In genomic region chr11:100376746-100377389, GRCm38 (mm10) we compare ENCODE assay signal across 38 mouse cellular contexts. TPM values are rescaled to one million over a fixed set of nuclear protein-coding genes. Genes with fewer than 3 reads are reported as not detected.
DNase-seq lines count a peak whose midpoint lies in the region; ATAC-seq and TF ChIP-seq lines count a peak whose summit lies in the region.
"Had no signal": no experiment of that assay in that cellular context is flagged by ENCODE, and none has a peak within 500 bp of the region (broad histone marks: within the 10 kb centered on the region; RNA-seq: fewer than 3 reads in every experiment).

No protein-coding gene starts in this region.

- ATAC-seq in hindbrain, embryonic 12.5 days (ENCODE audit: low FRiP score) = no peak
- no peak for ATAC-seq in CD4-positive, CD25-positive, alpha-beta regulatory T cell, adult 4 months
- ATAC-seq: forebrain, embryonic 15.5 days; inflammation-experienced regulatory T-cells, adult 6 months; midbrain, embryonic 15.5 days had no signal

- no peaks in the 10 kb centered on the region for H3K9me3 ChIP-seq in hindbrain, embryonic 12.5 days (replicated peaks)
- H3K9me3 ChIP-seq: forebrain, embryonic 15.5 days; heart, embryonic 10.5 days; heart, embryonic 15.5 days; hindbrain, embryonic 15.5 days; midbrain, embryonic 10.5 days; midbrain, embryonic 15.5 days had no signal

- no peak for TF ChIP-seq POLR2A in kidney, adult 2 months (IDR thresholded peaks at IDR 0.05; ENCODE audit: low read depth, low read length)

- peak; percentile 20 for DNase-seq in adrenal gland, postnatal 14 days
- DNase-seq in adrenal gland, postnatal 4 days (ENCODE audit: low spot score in 2 of 2) = no peak
- no peak for DNase-seq in kidney, adult 2 months
- DNase-seq in kidney, adult 18-20 months = no peak
- DNase-seq in R1 (ENCODE audit: low read depth, low spot score) = peak; percentile 93
- DNase-seq: adrenal gland, postnatal 10 days; cerebellum, adult 2 months; cerebellum, postnatal 14 days; kidney, adult 11 months; layer of hippocampus, postnatal 36 days; liver; lung, adult 2 months; lung, postnatal 14 days; spleen, adult 18-20 months; thymus, postnatal 14 days had no signal

- peaks cover 22% of the 10 kb centered on the region for H3K36me3 ChIP-seq in kidney, adult 2 months (ENCODE audit: control insufficient read depth, insufficient read depth, low read length)
- H3K36me3 ChIP-seq in hindbrain, embryonic 12.5 days = peaks cover 80% of the 10 kb centered on the region

- H3K27me3 ChIP-seq in kidney, adult 2 months (replicated peaks; ENCODE audit: control insufficient read depth, insufficient read depth, low read length) = no peaks in the 10 kb centered on the region
- H3K27me3 ChIP-seq in hindbrain, embryonic 12.5 days = no peaks in the 10 kb centered on the region
- H3K27me3 ChIP-seq: forebrain, embryonic 15.5 days; heart, embryonic 15.5 days; hindbrain, embryonic 15.5 days; midbrain, embryonic 15.5 days had no signal

- H3K27ac ChIP-seq in kidney, adult 2 months (ENCODE audit: insufficient read depth, low read depth, low read length) = peak overlapping the region; percentile 39; the same call in 1 of the 2 replicates
- no peak overlapping the region for H3K27ac ChIP-seq in hindbrain, embryonic 12.5 days
- H3K27ac ChIP-seq: forebrain, embryonic 15.5 days; heart, embryonic 10.5 days; heart, embryonic 15.5 days; hindbrain, embryonic 15.5 days; liver, embryonic 14.5 days; midbrain, embryonic 10.5 days; midbrain, embryonic 15.5 days had no signal

- H3K9ac ChIP-seq in hindbrain, embryonic 12.5 days = no peak overlapping the region
- H3K9ac ChIP-seq: forebrain, embryonic 15.5 days; heart, embryonic 15.5 days; hindbrain, embryonic 15.5 days; liver, embryonic 14.5 days; midbrain, embryonic 15.5 days had no signal

- no peaks in the 10 kb centered on the region; the same call in 1 of the 2 replicates for H3K4me1 ChIP-seq in kidney, adult 2 months (ENCODE audit: control insufficient read depth, insufficient read depth, low read length)
- 0 out of 2 replicates have a peak, but pooled peaks cover 3% of the 10 kb centered on the region for H3K4me1 ChIP-seq in hindbrain, embryonic 12.5 days
- H3K4me1 ChIP-seq: forebrain, embryonic 15.5 days; heart, embryonic 15.5 days; hindbrain, embryonic 15.5 days; midbrain, embryonic 15.5 days had no signal

- 74% methylated on average over 21 of the region's 21 CpGs for WGBS in kidney, adult 2 months
- 87% methylated on average over 21 of the region's 21 CpGs for WGBS in hindbrain, embryonic 12.5 days

- TF ChIP-seq CTCF in kidney, adult 2 months (conservative IDR thresholded peaks at IDR 0.05; ENCODE audit: insufficient read depth, insufficient read length, low read depth, low read length) = no peak

- no peak overlapping the region for H3K4me2 ChIP-seq in hindbrain, embryonic 12.5 days (replicated peaks)
- H3K4me2 ChIP-seq: forebrain, embryonic 15.5 days; heart, embryonic 15.5 days; hindbrain, embryonic 15.5 days; midbrain, embryonic 15.5 days had no signal

- H3K4me3 ChIP-seq in kidney, adult 2 months (ENCODE audit: insufficient read depth, low read depth, low read length) = no peak overlapping the region
- H3K4me3 ChIP-seq in hindbrain, embryonic 12.5 days = no peak overlapping the region
- H3K4me3 ChIP-seq: forebrain, embryonic 15.5 days; heart, embryonic 10.5 days; heart, embryonic 15.5 days; hindbrain, embryonic 15.5 days; midbrain, embryonic 10.5 days; midbrain, embryonic 15.5 days had no signal

RNA-seq across cellular contexts. Expression of gene Jup, which starts 20.7 kb away (rescaled TPM):
- total RNA-seq in adrenal gland, postnatal 14 days (2021) = 101 and 102 TPM in 2 replicates
- 100 to 1,000 TPM in 1 of 2 experiments, 10 to 100 TPM in 1; 99.0 to 109 TPM for total RNA-seq in adrenal gland, postnatal 4 days (2021)
- polyA plus RNA-seq in kidney, adult 2 months (2012; rRNA removed) = 220 and 229 TPM in 2 replicates
- polyA plus RNA-seq in hindbrain, embryonic 12.5 days (2016; fragmentation: Nextera tagmentation; extraction: Ambion mirVana) = 64.0 and 64.6 TPM in 2 replicates
- 1 to 10 TPM in 1 of 2 experiments, under 1 TPM in 1; 0.32 to 1.9 TPM for polyA plus RNA-seq in CD4-positive, CD25-positive, alpha-beta regulatory T cell, adult 4 months (2017; shearing (Covaris generic))

RNA-seq across cellular contexts. Expression of gene Hap1, which starts 20.9 kb away (rescaled TPM):
- total RNA-seq in adrenal gland, postnatal 14 days (2021) = 50.1 and 54.0 TPM in 2 replicates
- total RNA-seq in adrenal gland, postnatal 4 days (2021) = 100 to 1,000 TPM; 106 to 110 TPM
- polyA plus RNA-seq in kidney, adult 2 months (2012; rRNA removed) = 3.0 and 3.6 TPM in 2 replicates
- polyA plus RNA-seq in hindbrain, embryonic 12.5 days (2016; fragmentation: Nextera tagmentation; extraction: Ambion mirVana) = 53.7 and 58.0 TPM in 2 replicates
- polyA plus RNA-seq in CD4-positive, CD25-positive, alpha-beta regulatory T cell, adult 4 months (2017; shearing (Covaris generic)) = under 1 TPM in 1 of 2 experiments, not detected in 1; 0.50 TPM
- total RNA-seq: hematopoietic stem cell, adult 5-6 weeks; megakaryocyte progenitor cell, adult 5-6 weeks had no signal

RNA-seq across cellular contexts. Expression of gene P3h4, which starts 37.8 kb away (rescaled TPM):
- total RNA-seq in adrenal gland, postnatal 14 days (2021) = 25.8 and 26.7 TPM in 2 replicates
- 10 to 100 TPM; 40.1 to 43.5 TPM for total RNA-seq in adrenal gland, postnatal 4 days (2021)
- polyA plus RNA-seq in kidney, adult 2 months (2012; rRNA removed) = 11.9 and 13.9 TPM in 2 replicates
- 34.3 and 35.9 TPM in 2 replicates for polyA plus RNA-seq in hindbrain, embryonic 12.5 days (2016; fragmentation: Nextera tagmentation; extraction: Ambion mirVana)
- polyA plus RNA-seq in CD4-positive, CD25-positive, alpha-beta regulatory T cell, adult 4 months (2017; shearing (Covaris generic)) = not detected
- total RNA-seq: neutrophil, adult 5-6 weeks had no signal

RNA-seq across cellular contexts. Expression of gene Fkbp10, which starts 38.6 kb away (rescaled TPM):
- 33.8 and 38.9 TPM in 2 replicates for total RNA-seq in adrenal gland, postnatal 14 days (2021)
- total RNA-seq in adrenal gland, postnatal 4 days (2021) = 10 to 100 TPM; 65.3 to 68.6 TPM
- 12.5 and 15.9 TPM in 2 replicates for polyA plus RNA-seq in kidney, adult 2 months (2012; rRNA removed)
- 72.5 and 75.6 TPM in 2 replicates for polyA plus RNA-seq in hindbrain, embryonic 12.5 days (2016; fragmentation: Nextera tagmentation; extraction: Ambion mirVana)
- polyA plus RNA-seq in CD4-positive, CD25-positive, alpha-beta regulatory T cell, adult 4 months (2017; shearing (Covaris generic)) = not detected
- total RNA-seq: megakaryocyte progenitor cell, adult 5-6 weeks; neutrophil, adult 5-6 weeks had no signal

RNA-seq across cellular contexts. Expression of gene Gast, which starts 42.7 kb away (rescaled TPM):
- total RNA-seq in adrenal gland, postnatal 14 days (2021) = not detected in 2 replicates
- total RNA-seq in adrenal gland, postnatal 4 days (2021) = not detected
- not detected in 2 replicates for polyA plus RNA-seq in kidney, adult 2 months (2012; rRNA removed)
- 0.89 TPM in 1 of 2 replicates, not detected in the other for polyA plus RNA-seq in hindbrain, embryonic 12.5 days (2016; fragmentation: Nextera tagmentation; extraction: Ambion mirVana)
- not detected for polyA plus RNA-seq in CD4-positive, CD25-positive, alpha-beta regulatory T cell, adult 4 months (2017; shearing (Covaris generic))
- total RNA-seq: adrenal gland, postnatal 10 days; gastrocnemius, adult 18-20 months; gastrocnemius, postnatal 4 days; hematopoietic stem cell, adult 5-6 weeks; layer of hippocampus, postnatal 36 days; megakaryocyte progenitor cell, adult 5-6 weeks; neutrophil, adult 5-6 weeks had no signal
- polyA plus RNA-seq: C2C12; cerebellum, adult 2 months; embryonic facial prominence, embryonic 11.5 days; frontal cortex, adult 2 months; heart, embryonic 10.5 days; heart, embryonic 15.5 days; inflammation-experienced regulatory T-cells, adult 6 months; kidney, postnatal 0 days; large intestine, adult 2 months; limb, embryonic 11.5 days; liver, embryonic 14.5 days; lung, adult 2 months; midbrain, embryonic 10.5 days; neural tube, embryonic 11.5 days; urinary bladder, adult 2 months had no signal

Comparison
In these comparisons a context has a peak if more than half of its experiments do, and no peak if none do; other contexts are left out.
1. DNase-seq: peak in adrenal gland, postnatal 14 days (single experiment) and R1 (single experiment); none in adrenal gland, postnatal 4 days (0 of 2), kidney, adult 2 months (single experiment) and kidney, adult 18-20 months (single experiment).
2. RNA of gene Jup, which starts 20.7 kb away (polyA plus RNA-seq): 220 to 229 TPM in kidney, adult 2 months and 64.0 to 64.6 TPM in hindbrain, embryonic 12.5 days; 0.32 to 1.9 TPM in CD4-positive, CD25-positive, alpha-beta regulatory T cell, adult 4 months; every median in the first group is over 10 times any median in the second.
3. RNA of gene Hap1, which starts 20.9 kb away (polyA plus RNA-seq): 53.7 to 58.0 TPM in hindbrain, embryonic 12.5 days; 3.0 to 3.6 TPM in kidney, adult 2 months and 0.50 TPM in CD4-positive, CD25-positive, alpha-beta regulatory T cell, adult 4 months; every median in the first group is over 10 times any median in the second.
4. RNA of gene P3h4, which starts 37.8 kb away (polyA plus RNA-seq): 34.3 to 35.9 TPM in hindbrain, embryonic 12.5 days and 11.9 to 13.9 TPM in kidney, adult 2 months; not detected in CD4-positive, CD25-positive, alpha-beta regulatory T cell, adult 4 months; every median in the first group is over 10 times any median in the second.